Mouse (Mus musculus) forebrain, embryonic 14.5 days (tissue): ENCODE results near the gene Tmem216. TPM values are rescaled to one million over a fixed set of nuclear protein-coding genes. Genes with fewer than 3 reads are reported as not detected.

Experiments
- ATAC-seq: fragments of 200-750 bp; cut with Nextera tagmentation; 2 replicates; pipeline ENCODE4 v1.8.0; 2017; ENCODE audit warnings: mild to moderate bottlenecking, moderate library complexity
- DNase-seq: peaks from one replicate; pipeline ENCODE4 v3.0.0-alpha.2; 2015; ENCODE audit warnings: low spot score
- H3K27ac ChIP-seq: fragments of 300-500 bp; sonication (generic); 2 replicates; pipeline ENCODE4 v1.5.1; 2014; ENCODE audit warnings: low read depth, mild to moderate bottlenecking, control low read depth, low read length, moderate library complexity
- H3K27me3 ChIP-seq: fragments of 300-500 bp; sonication (generic); replicated peaks from 2 replicates; pipeline ENCODE4 v1.6.1; 2014; ENCODE audit warnings: low read length, control low read depth, mixed read lengths; ENCODE audit not compliant: control insufficient read depth, insufficient read depth
- H3K36me3 ChIP-seq: fragments of 300-500 bp; sonication (generic); 2 replicates; pipeline ENCODE4 v1.6.1; 2014; ENCODE audit warnings: low read length, control low read depth; ENCODE audit not compliant: control insufficient read depth, insufficient read depth
- H3K4me1 ChIP-seq: fragments of 300-500 bp; sonication (generic); 2 replicates; pipeline ENCODE4 v1.6.1; 2014; ENCODE audit warnings: antibody characterized with exemption, low read length, control low read depth; ENCODE audit not compliant: control insufficient read depth, insufficient read depth
- H3K4me2 ChIP-seq: fragments of 300-500 bp; sonication (generic); 2 replicates; pipeline ENCODE4 v1.6.1; 2014; ENCODE audit warnings: mild to moderate bottlenecking, control low read depth, low read length
- H3K4me3 ChIP-seq: fragments of 300-500 bp; sonication (generic); 2 replicates; pipeline ENCODE4 v1.5.1; 2014; ENCODE audit warnings: low read depth, low read length, control low read depth
- H3K9ac ChIP-seq: fragments of 300-500 bp; sonication (generic); 2 replicates; pipeline ENCODE4 v1.6.1; 2014; ENCODE audit warnings: mild to moderate bottlenecking, low read length, control low read depth, moderate library complexity
- H3K9me3 ChIP-seq: fragments of 300-500 bp; sonication (generic); replicated peaks from 2 replicates; pipeline ENCODE4 v1.6.1; 2016; ENCODE audit warnings: low read length, control low read depth, mixed read lengths; ENCODE audit not compliant: control insufficient read depth
- WGBS: fragments of 180-500 bp; shearing (Covaris S2); extraction: QIAGEN DNeasy Blood & Tissue Kit; methylation state at CpG from one replicate; pipeline ENCODE4 v1.1.7; 2014; 5-methylcytosine and 5-hydroxymethylcytosine counted together
- polyA plus RNA-seq: library from polyadenylated mRNA; unstranded; fragments of >200 nt; fragmentation: Nextera tagmentation; extraction: Ambion mirVana; gene quantifications from 2 replicates; pipeline ENCODE4 v1.2.1, GENCODE M21; 2014

The Tmem216 gene
- polyA plus RNA-seq = 54.5 and 70.1 TPM in 2 replicates

DNA sequence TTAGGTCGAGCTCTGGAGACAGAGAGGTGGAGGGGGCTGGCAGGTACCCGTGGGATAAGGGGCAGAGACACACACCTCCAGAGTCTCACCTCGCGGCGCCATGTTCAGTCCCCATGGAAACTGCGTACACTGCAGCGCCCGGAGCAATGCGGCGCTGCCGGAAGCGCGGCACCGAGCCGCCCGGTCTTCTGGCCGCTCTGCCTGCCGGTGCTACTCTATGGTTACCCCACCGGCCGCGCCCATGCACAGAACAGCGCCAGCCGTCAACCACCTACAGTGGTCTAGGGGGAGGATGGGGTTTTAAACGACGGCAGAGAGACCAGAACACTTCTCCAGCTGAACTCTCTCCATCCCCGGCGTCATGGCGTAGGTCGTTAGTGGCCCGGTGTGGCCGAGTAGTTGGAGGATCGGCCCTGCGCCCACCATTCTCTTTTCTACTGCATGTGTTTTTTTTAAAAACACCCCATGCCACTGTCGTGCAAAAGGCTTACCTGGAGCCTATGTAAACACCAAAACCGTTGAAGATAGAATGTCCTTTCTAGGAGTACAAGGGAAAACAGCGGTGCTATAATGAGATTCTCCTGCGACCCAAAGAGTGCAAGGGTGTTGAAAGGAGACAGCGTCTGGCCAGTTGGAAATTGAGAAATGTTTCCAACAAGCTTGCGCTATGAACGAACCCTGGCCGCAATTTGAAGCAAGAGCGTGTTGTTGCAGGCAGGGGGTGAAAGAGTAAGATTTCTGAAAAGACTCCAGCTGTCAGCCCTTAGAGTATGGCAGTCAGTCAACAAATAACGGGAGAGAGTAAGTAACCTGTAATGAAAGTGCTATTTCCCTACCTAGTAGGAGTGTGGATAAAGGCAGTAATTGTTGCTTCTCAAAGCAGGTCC lies at the start of gene Tmem216:
TSS of gene Tmem216 (minus strand) at position 615 of the 887 bp plus-strand sequence.
- H3K36me3 ChIP-seq = peaks cover 18% of the 10 kb centered on the region

DNA sequence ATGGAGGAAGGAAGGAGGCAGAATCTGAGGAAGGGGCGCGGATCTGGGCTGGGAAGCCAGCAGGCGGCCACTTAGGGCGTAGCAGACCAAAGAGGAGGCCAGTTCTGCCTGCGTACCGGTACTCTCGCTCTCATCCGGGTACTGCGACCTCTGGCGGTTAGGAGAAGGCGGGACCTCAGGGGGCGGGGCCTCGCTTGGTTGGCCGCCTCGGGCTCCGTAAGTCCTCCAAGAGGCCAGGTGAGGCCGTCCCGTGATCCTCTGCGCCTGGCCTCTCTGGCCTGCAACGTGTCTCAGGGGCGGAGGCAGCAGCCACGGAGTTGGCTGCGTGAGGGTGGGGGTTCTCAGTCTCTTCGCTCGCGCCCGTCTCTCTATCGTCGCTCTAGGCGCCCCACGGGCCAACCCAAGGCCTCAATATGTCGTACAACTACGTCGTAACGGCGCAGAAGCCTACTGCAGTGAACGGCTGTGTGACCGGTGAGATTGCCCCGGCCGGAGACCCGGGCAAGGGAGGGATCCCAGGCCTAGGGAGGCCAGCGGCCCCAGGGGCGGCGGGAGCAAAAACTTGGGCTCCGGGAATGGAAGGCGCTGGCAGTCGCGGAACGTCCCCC lies 49.4 kb upstream of the Tmem216 start, which contains the start of the genes Ddb1 and Tkfc:
TSS of gene Ddb1 (plus strand) at position 35 of the 608 bp plus-strand sequence.
TSS of gene Tkfc (minus strand) at position 362 of the 608 bp plus-strand sequence.
- WGBS = under 1% methylated on average over 49 of the region's 49 CpGs
- Histone ChIP-seq H3K4me3 (peak within 1 kb of the TSS; percentile 95), H3K4me2 (peak within 1 kb of the TSS; percentile 78), H3K9me3 (no peaks in the 10 kb centered on the region), H3K4me1 (peaks cover 19% of the 10 kb centered on the region), H3K9ac (peak within 1 kb of the TSS; percentile 94), H3K27ac (peak within 1 kb of the TSS; percentile 87), H3K27me3 (no peaks in the 10 kb centered on the region), H3K36me3 (peaks cover 31% of the 10 kb centered on the region)
- ATAC-seq = peak; percentile 96
- DNase-seq = peak; percentile 99

More for the DNA sequence above, at the start of gene Tmem216:
- H3K27ac ChIP-seq = peak within 1 kb of the TSS; percentile 76; the same call in 1 of the 2 replicates
- DNase-seq (peak; percentile 91), ATAC-seq (peak; percentile 99)
- no peaks in the 10 kb centered on the region for H3K9me3 ChIP-seq
- H3K27me3 ChIP-seq = no peaks in the 10 kb centered on the region
- H3K4me2 ChIP-seq = peak within 1 kb of the TSS; percentile 82
- H3K4me3 ChIP-seq = peak within 1 kb of the TSS; percentile 58
- WGBS = under 1% methylated on average over 43 of the region's 43 CpGs
- H3K9ac ChIP-seq = peak within 1 kb of the TSS; percentile 80
- peaks cover 9% of the 10 kb centered on the region for H3K4me1 ChIP-seq

DNA sequence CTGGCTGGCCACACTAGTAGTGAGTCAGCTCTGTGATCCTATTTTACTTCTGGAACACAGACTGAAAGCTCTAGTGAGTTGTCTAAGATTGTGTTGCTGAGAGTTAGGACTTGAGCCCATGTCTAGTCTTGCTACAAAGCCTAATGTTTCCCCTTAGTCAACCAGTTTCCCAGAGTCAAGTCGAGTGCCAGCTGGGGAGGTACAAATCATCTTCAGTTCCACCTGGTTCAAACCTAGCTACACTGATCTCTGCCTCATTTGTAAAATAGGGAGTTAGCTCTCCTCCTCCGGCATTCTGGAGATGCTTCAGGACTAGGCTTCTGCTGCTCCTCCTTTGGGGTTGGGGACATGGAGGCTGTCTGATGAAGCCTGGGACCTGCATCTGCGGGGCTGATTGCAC lies 48.5 kb upstream of the Tmem216 start:
- ATAC-seq (no peak), DNase-seq (no peak)
- 70% methylated on average over 3 of the region's 3 CpGs for WGBS
- Histone ChIP-seq H3K4me2 (peak overlapping the region; percentile 78), H3K4me3 (peak overlapping the region; percentile 95), H3K9ac (peak overlapping the region; percentile 94), H3K9me3 (no peaks in the 10 kb centered on the region), H3K36me3 (peaks cover 22% of the 10 kb centered on the region), H3K27ac (peak overlapping the region; percentile 87), H3K27me3 (no peaks in the 10 kb centered on the region), H3K4me1 (peaks cover 19% of the 10 kb centered on the region)

DNA sequence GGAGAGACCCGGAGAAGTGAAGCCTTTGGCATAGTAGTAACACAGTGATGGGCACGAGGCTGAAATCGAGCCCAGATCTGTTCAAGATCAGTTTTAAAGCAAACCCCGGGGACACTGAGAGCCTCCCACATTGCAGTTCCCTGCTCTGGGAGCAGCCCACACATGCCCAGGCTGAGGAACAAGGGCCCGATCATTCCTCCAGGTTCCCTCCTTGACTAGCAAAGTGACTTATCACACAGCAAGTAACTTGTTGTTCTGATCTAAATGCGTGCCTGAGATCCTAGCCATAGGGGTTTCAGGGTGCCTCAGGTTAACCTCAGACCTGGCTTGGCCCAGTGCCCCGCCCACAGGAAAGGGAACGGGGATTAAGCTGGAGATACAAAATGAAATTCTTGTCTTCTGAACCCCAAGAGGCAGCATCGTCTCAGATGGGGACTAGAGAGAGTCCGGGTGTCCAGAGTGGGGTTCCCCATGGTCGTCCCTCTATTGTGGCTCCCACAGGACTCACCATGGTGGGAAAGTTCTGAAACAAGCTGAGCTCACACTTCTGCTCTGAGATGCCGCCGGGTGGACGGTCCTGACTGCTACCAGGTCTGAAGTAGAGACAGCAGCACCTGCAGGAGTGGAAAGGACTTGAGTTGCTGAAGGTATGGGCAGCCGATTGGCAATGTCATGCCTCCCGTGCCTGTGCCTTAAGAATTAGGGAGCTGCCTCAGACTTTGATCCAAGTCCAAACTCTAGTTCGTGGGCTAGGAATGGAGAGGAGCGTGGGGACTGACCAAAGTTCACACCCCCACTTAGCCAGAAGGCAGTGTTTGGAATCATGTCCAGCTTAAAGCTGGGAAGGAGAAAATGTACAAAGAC lies 47.9 kb upstream of the Tmem216 start:
- no peak for DNase-seq
- 87% methylated on average over 18 of the region's 18 CpGs for WGBS
- Histone ChIP-seq H3K36me3 (peaks cover 17% of the 10 kb centered on the region), H3K27me3 (no peaks in the 10 kb centered on the region), H3K9ac (no peak overlapping the region), H3K4me3 (no peak overlapping the region), H3K4me2 (no peak overlapping the region), H3K4me1 (peaks cover 19% of the 10 kb centered on the region), H3K9me3 (no peaks in the 10 kb centered on the region), H3K27ac (no peak overlapping the region)
- ATAC-seq = no peak

DNA sequence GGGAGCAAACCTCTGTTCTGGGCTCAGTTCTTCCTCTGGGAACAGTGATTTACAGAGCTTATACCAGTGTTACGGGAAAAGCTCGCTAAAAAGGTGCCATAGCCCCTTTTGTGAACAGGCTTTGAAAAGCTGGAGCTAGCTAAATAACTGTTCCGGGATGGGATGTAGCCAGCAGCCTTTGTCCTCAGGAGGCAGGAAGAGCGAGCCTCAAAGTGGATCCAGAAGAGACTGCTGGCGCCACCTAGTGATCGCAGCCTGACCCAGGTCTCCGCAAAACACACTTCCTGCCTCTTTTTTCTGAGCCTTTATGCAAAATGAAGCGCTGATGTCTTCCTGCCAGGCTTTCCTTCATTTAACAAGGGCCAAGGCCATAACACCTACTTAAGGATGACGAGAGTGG lies 46.7 kb upstream of the Tmem216 start:
- peak; percentile 79 for ATAC-seq

DNA sequence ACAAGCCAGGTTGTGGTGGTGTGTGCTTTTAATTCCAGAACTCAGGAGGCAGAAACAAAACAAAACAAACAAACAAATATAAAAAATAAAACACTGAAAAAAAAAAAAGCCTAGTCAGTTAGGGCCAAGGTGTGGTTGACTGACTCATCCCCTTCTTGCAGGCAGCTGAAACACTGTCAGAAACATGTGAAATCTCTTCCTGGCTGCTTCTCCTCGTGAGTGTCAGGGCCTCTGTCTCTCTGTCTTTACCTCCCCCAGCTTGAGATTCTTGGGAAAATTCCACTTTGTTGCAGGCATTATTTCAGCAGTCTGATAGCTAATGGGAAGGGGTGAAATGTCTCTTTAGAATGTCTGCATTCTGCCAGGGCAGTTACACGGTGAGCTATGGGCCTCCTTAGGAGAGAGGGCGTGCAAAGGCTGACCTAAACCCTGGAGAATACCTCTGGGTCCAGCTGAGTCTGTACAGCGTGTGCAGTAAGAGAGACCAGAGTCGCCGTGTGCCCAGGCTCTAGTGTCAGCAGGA lies 46.3 kb upstream of the Tmem216 start:
- 0% methylated on average over 6 of the region's 6 CpGs for WGBS
- Histone ChIP-seq H3K36me3 (peaks cover 5% of the 10 kb centered on the region), H3K4me1 (peaks cover 19% of the 10 kb centered on the region), H3K27me3 (no peaks in the 10 kb centered on the region), H3K4me3 (peak overlapping the region; percentile 31), H3K9ac (peak overlapping the region; percentile 82), H3K4me2 (peak overlapping the region; percentile 68), H3K27ac (peak overlapping the region; percentile 97), H3K9me3 (no peaks in the 10 kb centered on the region)
- ATAC-seq (peak; percentile 27), DNase-seq (peak; percentile 25)

More for the DNA sequence above, 46.7 kb upstream of the Tmem216 start:
- no peaks in the 10 kb centered on the region for H3K27me3 ChIP-seq
- peaks cover 19% of the 10 kb centered on the region for H3K4me1 ChIP-seq
- under 1% methylated on average over 9 of the region's 9 CpGs for WGBS
- H3K36me3 ChIP-seq = peaks cover 10% of the 10 kb centered on the region
- peak overlapping the region; percentile 82 for H3K9ac ChIP-seq
- H3K27ac ChIP-seq = peak overlapping the region; percentile 97
- peak overlapping the region; percentile 68 for H3K4me2 ChIP-seq
- H3K9me3 ChIP-seq = no peaks in the 10 kb centered on the region
- peak; percentile 96 for DNase-seq
- peak overlapping the region; percentile 31 for H3K4me3 ChIP-seq

DNA sequence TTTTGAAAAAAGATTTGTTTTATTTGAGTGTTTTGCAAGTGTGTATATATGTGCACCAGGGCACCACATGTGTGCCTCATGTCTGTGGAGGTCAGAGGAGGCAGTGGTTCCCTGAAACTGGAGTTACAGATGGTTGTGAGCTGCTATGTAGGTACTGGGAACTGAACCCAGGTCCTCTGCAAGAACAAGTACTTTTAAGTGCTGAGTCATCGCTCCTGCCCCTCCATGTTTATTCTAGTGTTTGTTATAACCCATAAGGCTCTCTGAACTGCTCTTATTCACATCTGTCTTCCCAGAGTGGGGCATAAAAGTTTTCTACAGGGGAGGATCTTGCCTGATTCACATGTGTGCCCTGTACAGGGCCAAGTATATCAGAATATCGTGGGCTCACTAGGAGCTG lies 43.6 kb upstream of the Tmem216 start:
- ATAC-seq = no peak
- Histone ChIP-seq H3K9me3 (no peaks in the 10 kb centered on the region), H3K4me2 (no peak overlapping the region), H3K27me3 (no peaks in the 10 kb centered on the region), H3K9ac (no peak overlapping the region), H3K4me3 (no peak overlapping the region), H3K36me3 (peaks cover 18% of the 10 kb centered on the region), H3K4me1 (peaks cover 8% of the 10 kb centered on the region; the same call in 1 of the 2 replicates), H3K27ac (no peak overlapping the region)
- DNase-seq = no peak
- 94% methylated on average over 2 of the region's 2 CpGs for WGBS

DNA sequence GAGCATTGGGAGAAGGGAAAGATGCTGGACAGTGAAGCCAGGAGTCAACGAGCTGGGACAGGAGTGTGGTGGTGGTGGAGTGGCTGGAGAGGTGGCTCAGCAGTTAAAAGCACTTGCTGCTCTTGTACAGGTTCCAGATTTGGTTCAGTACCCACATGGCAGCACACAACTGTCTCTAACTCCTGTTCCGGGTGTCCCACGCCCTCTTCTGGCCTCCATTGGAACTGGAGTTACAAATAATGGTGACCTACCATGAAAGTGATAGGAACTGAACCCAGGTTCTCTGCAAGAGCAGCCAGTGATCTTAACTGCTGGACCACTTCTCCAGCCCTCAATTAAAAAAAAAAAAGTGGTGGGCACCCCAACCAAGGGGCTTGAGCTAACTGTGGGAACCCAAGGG lies 42.1 kb upstream of the Tmem216 start:
- H3K9ac ChIP-seq = no peak overlapping the region
- no peaks in the 10 kb centered on the region for H3K9me3 ChIP-seq
- WGBS = 38% methylated on average over 3 of the region's 3 CpGs
- no peak overlapping the region for H3K4me3 ChIP-seq
- H3K27me3 ChIP-seq = no peaks in the 10 kb centered on the region
- H3K4me1 ChIP-seq = peaks cover 7% of the 10 kb centered on the region; the same call in 1 of the 2 replicates
- no peak for ATAC-seq
- H3K36me3 ChIP-seq = peaks cover 30% of the 10 kb centered on the region
- H3K4me2 ChIP-seq = no peak overlapping the region
- DNase-seq = no peak
- no peak overlapping the region for H3K27ac ChIP-seq
